Mouse (Mus musculus) embryonic facial prominence, embryonic 14.5 days (tissue): ENCODE results near the gene Ets1. TPM values are rescaled to one million over a fixed set of nuclear protein-coding genes. Genes with fewer than 3 reads are reported as not detected.

Experiments
- ATAC-seq: fragments of 200-750 bp; cut with Nextera tagmentation; 2 replicates; pipeline ENCODE4 v1.8.0; 2017; ENCODE audit warnings: low read depth, moderate number of reproducible peaks, moderate TSS enrichment
- DNase-seq: peaks from one replicate; pipeline ENCODE4 v3.0.0-alpha.2; 2015; ENCODE audit warnings: low spot score
- H3K27ac ChIP-seq: fragments of 300-500 bp; sonication (generic); replicated peaks from 2 replicates; pipeline ENCODE4 v1.5.1; 2014; ENCODE audit warnings: low read depth, mild to moderate bottlenecking, low read length, moderate library complexity
- H3K27me3 ChIP-seq: fragments of 300-500 bp; sonication (generic); replicated peaks from 2 replicates; pipeline ENCODE4 v1.6.1; 2014; ENCODE audit warnings: low read length; ENCODE audit not compliant: control insufficient read depth, insufficient read depth
- H3K36me3 ChIP-seq: fragments of 300-500 bp; sonication (generic); 2 replicates; pipeline ENCODE4 v1.6.1; 2014; ENCODE audit warnings: low read length, mixed read lengths; ENCODE audit not compliant: control insufficient read depth, insufficient read depth
- H3K4me1 ChIP-seq: fragments of 300-500 bp; sonication (generic); 2 replicates; pipeline ENCODE4 v1.6.1; 2014; ENCODE audit warnings: antibody characterized with exemption, low read length; ENCODE audit not compliant: control insufficient read depth, insufficient read depth
- H3K4me2 ChIP-seq: fragments of 300-500 bp; sonication (generic); 2 replicates; pipeline ENCODE4 v1.6.1; 2014; ENCODE audit warnings: low read depth, mild to moderate bottlenecking, low read length, moderate library complexity, mixed read lengths
- H3K4me3 ChIP-seq: fragments of 300-500 bp; sonication (generic); 2 replicates; pipeline ENCODE4 v1.5.1; 2014; ENCODE audit warnings: low read depth, mild to moderate bottlenecking, low read length
- H3K9ac ChIP-seq: fragments of 300-500 bp; sonication (generic); 2 replicates; pipeline ENCODE4 v1.6.1; 2014; ENCODE audit warnings: low read depth, mild to moderate bottlenecking, low read length, moderate library complexity, mixed read lengths
- H3K9me3 ChIP-seq: fragments of 300-500 bp; sonication (generic); 2 replicates; pipeline ENCODE4 v1.6.1; 2016; ENCODE audit warnings: low read length; ENCODE audit not compliant: control insufficient read depth
- WGBS: fragments of 180-500 bp; shearing (Covaris S2); extraction: QIAGEN DNeasy Blood & Tissue Kit; methylation state at CpG from one replicate; pipeline ENCODE4 v1.1.7; 2014; 5-methylcytosine and 5-hydroxymethylcytosine counted together
- polyA plus RNA-seq: library from polyadenylated mRNA; unstranded; fragments of >200 nt; fragmentation: Nextera tagmentation; extraction: Ambion mirVana; gene quantifications from 2 replicates; pipeline ENCODE4 v1.2.1, GENCODE M21; 2014

The Ets1 gene
- 32.7 and 35.8 TPM in 2 replicates for polyA plus RNA-seq

GRCm38 (mm10) chr9:32635627-32636385 lies at the start of gene Ets1:
Gene Ets1 (plus strand): TSS chr9:32636221.
- Histone ChIP-seq H3K27me3 (peaks cover 21% of the 10 kb centered on the region; the same call in 1 of the 2 replicates), H3K27ac (no peak within 1 kb of the TSS), H3K9me3 (no peaks in the 10 kb centered on the region), H3K4me1 (no peaks in the 10 kb centered on the region; the same call in none of the 2 replicates), H3K4me2 (peak within 1 kb of the TSS; percentile 49), H3K36me3 (no peaks in the 10 kb centered on the region), H3K4me3 (peak within 1 kb of the TSS; percentile 29), H3K9ac (no peak within 1 kb of the TSS)
- WGBS: 3% methylated on average over 10 of the region's 10 CpGs
- ATAC-seq (peak; percentile 67; the same call in 1 of the 2 replicates), DNase-seq (peak; percentile 58)

- Histone ChIP-seq H3K36me3 (no peaks in the 10 kb centered on the region), H3K4me1 (peaks cover 7% of the 10 kb centered on the region; the same call in 1 of the 2 replicates), H3K4me3 (no peak overlapping the region), H3K9me3 (no peaks in the 10 kb centered on the region), H3K4me2 (no peak overlapping the region), H3K27me3 (no peaks in the 10 kb centered on the region; the same call in 1 of the 2 replicates), H3K27ac (no peak overlapping the region), H3K9ac (no peak overlapping the region)
- WGBS: 8% methylated on average over 8 of the region's 8 CpGs
- DNase-seq (peak; percentile 84), ATAC-seq (0 out of 2 replicates have a peak, but pooled peaks have one; percentile 56)
Observed at GRCm38 (mm10) chr9:32589900-32590299, 46.1 kb upstream of the Ets1 start.

GRCm38 (mm10) chr9:32590571-32590970 lies 45.5 kb upstream of the Ets1 start:
- H3K4me3 ChIP-seq: no peak overlapping the region
- H3K4me1 ChIP-seq: peaks cover 7% of the 10 kb centered on the region; the same call in 1 of the 2 replicates
- no peak overlapping the region for H3K27ac ChIP-seq
- WGBS: 50% methylated on average over 5 of the region's 5 CpGs
- ATAC-seq (no peak), DNase-seq (no peak)
- H3K27me3 ChIP-seq: no peaks in the 10 kb centered on the region; the same call in 1 of the 2 replicates
- H3K9me3 ChIP-seq: no peaks in the 10 kb centered on the region
- H3K36me3 ChIP-seq: no peaks in the 10 kb centered on the region
- no peak overlapping the region for H3K9ac ChIP-seq
- no peak overlapping the region for H3K4me2 ChIP-seq

GRCm38 (mm10) chr9:32591732-32592582 lies 44.1 kb upstream of the Ets1 start:
- ATAC-seq: peak; percentile 92
- 8% methylated on average over 14 of the region's 14 CpGs for WGBS
- Histone ChIP-seq H3K4me2 (peak overlapping the region; percentile 44), H3K4me3 (no peak overlapping the region), H3K27ac (peak overlapping the region; percentile 33; the same call in 1 of the 2 replicates), H3K9ac (peak overlapping the region; percentile 54), H3K9me3 (no peaks in the 10 kb centered on the region), H3K4me1 (peaks cover 7% of the 10 kb centered on the region; the same call in 1 of the 2 replicates), H3K36me3 (no peaks in the 10 kb centered on the region), H3K27me3 (no peaks in the 10 kb centered on the region; the same call in 1 of the 2 replicates)
- DNase-seq: peak; percentile 91

GRCm38 (mm10) chr9:32592583-32592890 lies 43.5 kb upstream of the Ets1 start:
- H3K4me2 ChIP-seq: no peak overlapping the region
- H3K36me3 ChIP-seq: no peaks in the 10 kb centered on the region
- H3K9me3 ChIP-seq: no peaks in the 10 kb centered on the region
- H3K9ac ChIP-seq: no peak overlapping the region
- 0 out of 2 replicates have a peak, but pooled peaks have one; percentile 8 for ATAC-seq
- no peak overlapping the region for H3K4me3 ChIP-seq
- peaks cover 7% of the 10 kb centered on the region; the same call in 1 of the 2 replicates for H3K4me1 ChIP-seq
- no peaks in the 10 kb centered on the region; the same call in 1 of the 2 replicates for H3K27me3 ChIP-seq
- no peak overlapping the region for H3K27ac ChIP-seq
- peak; percentile 54 for DNase-seq
- 30% methylated on average over 2 of the region's 2 CpGs for WGBS

GRCm38 (mm10) chr9:32593816-32594215 lies 42.2 kb upstream of the Ets1 start:
- Histone ChIP-seq H3K4me1 (peaks cover 7% of the 10 kb centered on the region; the same call in 1 of the 2 replicates), H3K9ac (no peak overlapping the region), H3K4me2 (no peak overlapping the region), H3K27ac (no peak overlapping the region), H3K36me3 (no peaks in the 10 kb centered on the region), H3K9me3 (no peaks in the 10 kb centered on the region), H3K27me3 (no peaks in the 10 kb centered on the region; the same call in 1 of the 2 replicates), H3K4me3 (no peak overlapping the region)
- DNase-seq: no peak
- no peak for ATAC-seq
- WGBS: 0% methylated on average over 1 of the region's 1 CpGs

- H3K4me1 ChIP-seq: peaks cover 7% of the 10 kb centered on the region; the same call in 1 of the 2 replicates
- H3K9ac ChIP-seq: no peak overlapping the region
- no peaks in the 10 kb centered on the region for H3K9me3 ChIP-seq
- no peak overlapping the region for H3K4me2 ChIP-seq
- H3K27ac ChIP-seq: no peak overlapping the region
- DNase-seq (no peak), ATAC-seq (no peak)
- no peak overlapping the region for H3K4me3 ChIP-seq
- 49% methylated on average over 4 of the region's 4 CpGs for WGBS
- no peaks in the 10 kb centered on the region; the same call in 1 of the 2 replicates for H3K27me3 ChIP-seq
- no peaks in the 10 kb centered on the region for H3K36me3 ChIP-seq
Observed at GRCm38 (mm10) chr9:32594346-32594745, 41.7 kb upstream of the Ets1 start.

GRCm38 (mm10) chr9:32595076-32595820 lies 40.8 kb upstream of the Ets1 start:
- no peak overlapping the region for H3K27ac ChIP-seq
- no peak overlapping the region for H3K4me3 ChIP-seq
- H3K9ac ChIP-seq: no peak overlapping the region
- no peaks in the 10 kb centered on the region for H3K36me3 ChIP-seq
- DNase-seq: no peak
- WGBS: 58% methylated on average over 7 of the region's 7 CpGs
- H3K4me2 ChIP-seq: no peak overlapping the region
- H3K9me3 ChIP-seq: no peaks in the 10 kb centered on the region
- no peaks in the 10 kb centered on the region; the same call in 1 of the 2 replicates for H3K27me3 ChIP-seq
- H3K4me1 ChIP-seq: peaks cover 7% of the 10 kb centered on the region; the same call in 1 of the 2 replicates
- no peak for ATAC-seq
